Mouse (Mus musculus) MN1 (cell line): Measurements from ENCODE around the gene St14.

Experiments
- DNase-seq: peaks from one replicate; pipeline ENCODE4 v3.0.0-alpha.2; 2016; ENCODE audit warnings: low spot score

Gene St14

GRCm38 (mm10) chr9:31122464-31123030 is 9.1 kb downstream of the St14 start:
- no peak for DNase-seq

- no peak for DNase-seq
These were observed 11.1 kb downstream of the St14 start for GRCm38 (mm10) chr9:31120533-31120915.

- no peak for DNase-seq
These were observed 11.6 kb downstream of the St14 start for GRCm38 (mm10) chr9:31119882-31120532.

- DNase-seq, result no peak
These were observed 12.2 kb downstream of the St14 start for GRCm38 (mm10) chr9:31119405-31119804.

- peak; percentile 12 for DNase-seq
These were observed 12.9 kb downstream of the St14 start for GRCm38 (mm10) chr9:31118520-31119298.

GRCm38 (mm10) chr9:31117488-31117887 is 14.2 kb downstream of the St14 start:
- no peak for DNase-seq

GRCm38 (mm10) chr9:31117088-31117487 is 14.6 kb downstream of the St14 start:
- DNase-seq, result no peak

DNA sequence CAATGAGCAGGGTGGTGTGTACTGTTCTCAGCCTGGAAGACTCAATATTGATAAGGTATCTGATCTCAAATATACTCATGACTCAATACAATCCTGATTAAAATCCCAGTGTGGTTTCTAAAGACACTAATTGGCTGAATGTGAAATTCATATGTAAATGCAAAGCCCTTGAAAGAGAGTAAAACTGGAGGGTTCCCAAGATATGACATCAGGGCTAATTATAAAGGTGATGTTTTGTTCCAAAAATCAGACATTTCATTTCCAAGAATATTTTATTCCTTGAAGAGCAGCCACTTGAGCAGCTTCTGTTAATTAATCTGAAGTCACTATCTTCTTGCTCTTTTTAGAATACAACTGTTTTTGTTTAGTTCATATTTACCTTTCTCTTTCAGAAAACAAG is 16.1 kb downstream of the St14 start:
- DNase-seq, result no peak

GRCm38 (mm10) chr9:31108464-31108863 is 23.2 kb downstream of the St14 start:
- DNase-seq, result no peak

DNA sequence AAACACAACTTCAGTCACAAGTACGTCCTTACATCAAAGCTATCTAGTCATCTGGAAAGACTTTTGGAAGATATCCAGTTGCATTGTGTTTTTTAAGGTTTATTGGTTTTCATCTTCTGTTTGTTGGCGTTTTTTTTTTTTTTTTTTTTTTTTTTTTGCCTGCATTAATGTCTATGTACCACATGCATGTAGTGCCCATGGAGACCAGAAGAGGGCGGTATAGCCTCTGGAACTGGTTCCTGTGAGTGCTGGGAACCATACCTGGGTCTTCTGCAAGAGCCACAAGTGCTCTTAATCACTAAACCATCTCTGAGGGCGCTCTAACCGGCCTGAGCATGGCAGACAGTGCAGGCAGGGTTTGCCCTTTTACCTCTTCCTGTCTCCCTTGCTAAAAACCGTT is 33.5 kb downstream of the St14 start:
- DNase-seq, result peak; percentile 11

DNA sequence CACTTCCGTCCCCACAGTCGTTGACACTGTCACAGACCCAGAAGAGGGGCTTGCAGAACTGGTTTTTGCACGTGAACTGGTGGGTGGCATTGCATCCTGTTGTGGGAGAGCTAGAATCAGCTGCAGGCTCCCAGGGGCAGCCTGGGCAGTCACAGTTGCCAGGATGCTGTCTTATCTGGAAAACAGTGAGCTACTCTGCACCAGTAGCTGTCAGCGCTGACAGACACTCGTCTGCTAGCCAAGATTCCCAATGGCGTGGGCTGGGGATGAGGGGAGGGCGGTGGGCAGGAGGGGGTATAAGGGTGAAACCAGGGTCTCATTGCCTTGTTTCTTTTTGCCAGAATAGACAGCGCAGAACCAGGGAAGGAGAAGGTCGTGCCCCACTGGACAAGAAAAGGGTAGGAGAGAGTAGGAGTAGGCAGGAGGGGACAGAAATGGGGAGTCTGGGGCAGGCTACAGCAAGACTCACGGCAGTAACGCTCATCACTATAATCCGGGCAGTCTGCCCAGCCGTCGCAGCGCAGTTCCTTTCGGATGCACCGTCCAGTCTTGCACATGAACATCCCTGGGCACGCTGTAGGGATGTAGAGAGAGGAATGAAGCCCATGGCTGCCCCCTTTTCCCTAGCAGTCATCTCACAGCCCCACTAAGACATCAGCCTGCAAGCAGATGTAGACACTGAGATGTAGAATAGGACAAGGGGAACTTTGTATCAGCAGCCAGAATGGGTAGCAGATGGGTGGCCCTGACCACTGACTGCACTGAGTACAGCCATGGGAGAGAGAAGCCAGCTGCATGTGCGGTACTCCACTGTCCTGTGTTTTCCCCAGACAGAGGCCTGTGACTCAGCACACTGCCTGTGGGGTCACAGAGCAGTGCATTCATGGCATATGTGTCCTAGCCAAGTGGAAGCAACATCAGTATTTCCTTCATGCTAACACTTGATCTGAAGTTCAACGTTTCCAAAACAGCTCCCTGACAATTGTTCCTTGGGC is 34.3 kb downstream of the St14 start:
- peak; percentile 21 for DNase-seq

DNA sequence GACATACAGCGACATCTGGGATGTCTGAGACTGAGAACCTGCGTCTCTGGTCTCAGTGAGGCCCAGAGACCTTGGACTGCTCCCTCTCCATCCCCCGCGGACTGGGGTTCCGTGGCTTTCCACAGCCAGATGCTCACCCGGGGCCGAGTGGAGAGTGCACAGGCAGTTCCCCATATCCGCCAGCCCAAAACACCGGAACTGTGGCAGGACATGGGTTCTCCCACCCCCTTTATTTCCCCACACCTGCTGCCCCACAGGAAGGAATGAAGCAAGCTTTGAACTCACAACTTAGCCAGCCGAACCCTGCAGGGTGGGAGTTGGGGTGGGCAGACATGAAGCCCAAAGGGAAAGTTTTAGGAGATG is 38.8 kb downstream of the St14 start:
- DNase-seq, result no peak

- DNase-seq, result no peak
These were observed 39.4 kb downstream of the St14 start for GRCm38 (mm10) chr9:31092111-31092832.

GRCm38 (mm10) chr9:31091162-31091581 is 40.5 kb downstream of the St14 start:
- no peak for DNase-seq

DNA sequence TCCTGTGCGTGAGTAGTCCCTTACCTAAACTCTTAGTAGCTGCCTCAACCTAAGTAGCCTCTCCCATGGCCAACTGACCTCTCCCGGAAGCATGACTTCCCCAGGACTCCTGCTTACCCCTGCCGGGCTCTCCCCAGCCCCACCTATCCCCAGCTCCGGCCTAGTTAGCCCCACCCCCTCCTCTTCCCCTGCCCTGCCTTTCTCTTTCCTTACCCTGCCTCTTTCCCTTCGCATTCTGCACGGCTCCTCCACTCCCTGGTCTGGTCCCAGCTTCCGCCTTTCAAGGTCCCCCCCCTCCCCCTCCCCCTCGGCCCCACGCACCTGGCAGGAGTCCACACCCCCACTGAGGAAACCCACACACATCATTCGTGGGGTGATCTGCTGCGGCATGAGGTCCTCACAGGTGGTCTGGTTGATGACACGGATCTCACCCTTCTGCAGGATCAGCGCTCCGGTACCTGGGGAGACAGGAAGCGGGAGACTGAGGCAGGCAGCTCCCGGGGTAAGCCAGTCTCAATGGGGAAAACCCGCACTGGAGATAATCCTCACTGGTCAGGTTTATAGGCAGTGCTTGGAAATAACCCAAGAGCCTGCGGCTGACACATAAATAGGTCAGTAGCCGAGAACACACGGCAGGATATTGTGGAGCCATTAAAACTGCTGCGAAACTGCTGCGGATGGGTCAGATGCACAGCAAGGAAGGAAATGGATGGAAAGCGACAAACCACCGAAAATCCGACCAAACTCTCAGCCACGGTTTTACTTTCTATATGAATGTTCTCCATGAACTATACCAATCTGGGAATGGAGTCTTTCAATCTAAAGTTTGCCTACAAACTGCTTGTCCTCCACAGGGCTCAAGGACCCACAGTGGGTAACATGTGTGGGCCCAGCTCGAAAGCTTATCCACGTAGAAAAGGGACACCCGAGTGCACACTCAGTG is 41.3 kb downstream of the St14 start:
- DNase-seq, result no peak

GRCm38 (mm10) chr9:31089541-31089940 is 42.1 kb downstream of the St14 start:
- no peak for DNase-seq

- no peak for DNase-seq
These were observed 42.8 kb downstream of the St14 start for GRCm38 (mm10) chr9:31088883-31089282.

DNA sequence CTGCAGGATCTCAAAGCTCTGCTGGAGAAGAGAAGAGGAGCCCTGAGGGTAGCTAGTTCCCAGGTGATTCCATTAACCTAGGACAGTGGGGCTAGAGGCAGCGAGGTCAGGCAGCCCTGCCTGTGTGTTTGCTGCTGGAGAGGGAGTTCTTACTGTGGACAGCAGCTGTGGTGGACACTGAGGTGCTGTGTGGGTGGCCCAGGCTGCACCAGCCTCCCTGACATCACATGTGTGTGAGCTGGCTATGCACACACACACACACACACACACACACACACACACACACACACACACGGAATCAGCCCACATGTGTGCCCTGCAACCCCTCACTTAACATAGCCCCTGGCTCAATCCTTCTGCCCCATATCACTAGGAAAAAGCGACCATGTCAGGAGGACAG is 43.5 kb downstream of the St14 start:
- DNase-seq, result no peak

GRCm38 (mm10) chr9:31087466-31087865 is 44.2 kb downstream of the St14 start:
- DNase-seq, result no peak

- DNase-seq, result no peak
These were observed 44.9 kb downstream of the St14 start for GRCm38 (mm10) chr9:31086754-31087145.
